Mouse (Mus musculus) liver, adult (tissue): ENCODE results near the gene Ripor3.

Experiments
- GATA4 ChIP-seq: IDR thresholded peaks from 2 replicates; pipeline ENCODE4 v1.6.1; 2014; ENCODE audit warnings: mild to moderate bottlenecking, low read length; ENCODE audit not compliant: insufficient replicate concordance

Ripor3 gene

GRCm38 (mm10) chr2:168004369-168004768, 6.0 kb downstream of the Ripor3 start:
- no peak for TF ChIP-seq GATA4

- no peak for TF ChIP-seq GATA4
Measured at GRCm38 (mm10) chr2:168003431-168003830, 7.0 kb downstream of the Ripor3 start.

GRCm38 (mm10) chr2:168002884-168003283, 7.5 kb downstream of the Ripor3 start:
- TF ChIP-seq GATA4: no peak

GRCm38 (mm10) chr2:168002188-168002587, 8.2 kb downstream of the Ripor3 start:
- no peak for TF ChIP-seq GATA4

GRCm38 (mm10) chr2:167999145-167999743, 11.2 kb downstream of the Ripor3 start:
- no peak for TF ChIP-seq GATA4

- no peak for TF ChIP-seq GATA4
Measured at GRCm38 (mm10) chr2:167997562-167997961, 12.9 kb downstream of the Ripor3 start.

- TF ChIP-seq GATA4: no peak
Measured at GRCm38 (mm10) chr2:167996672-167997215, 13.7 kb downstream of the Ripor3 start.

GRCm38 (mm10) chr2:167995870-167996635, 14.4 kb downstream of the Ripor3 start:
- no peak for TF ChIP-seq GATA4

- TF ChIP-seq GATA4: no peak
Measured at GRCm38 (mm10) chr2:167993260-167993659, 17.2 kb downstream of the Ripor3 start.

- no peak for TF ChIP-seq GATA4
Measured at GRCm38 (mm10) chr2:167989310-167989709, 21.1 kb downstream of the Ripor3 start.

- TF ChIP-seq GATA4: no peak
Measured at GRCm38 (mm10) chr2:167987640-167988039, 22.8 kb downstream of the Ripor3 start.

- TF ChIP-seq GATA4: no peak
Measured at GRCm38 (mm10) chr2:167986762-167987161, 23.7 kb downstream of the Ripor3 start.

- TF ChIP-seq GATA4: no peak
Measured at GRCm38 (mm10) chr2:167984946-167985345, 25.5 kb downstream of the Ripor3 start.

GRCm38 (mm10) chr2:167984371-167984770, 26.0 kb downstream of the Ripor3 start:
- TF ChIP-seq GATA4: no peak

GRCm38 (mm10) chr2:167982646-167983045, 27.8 kb downstream of the Ripor3 start:
- TF ChIP-seq GATA4: no peak

GRCm38 (mm10) chr2:167980391-167980790, 30.0 kb downstream of the Ripor3 start:
- no peak for TF ChIP-seq GATA4
